Mouse (Mus musculus): ENCODE measurements around the gene Pde4d.

Gene Pde4d

GRCm38 (mm10) chr13:109645910-109646284 is 1196.1 kb downstream of the Pde4d start:
- intact Hi-C loops (cut with DNase I) = no loop called here

GRCm38 (mm10) chr13:109646597-109647232 is 1197.0 kb downstream of the Pde4d start:
- intact Hi-C loops (cut with DNase I) = no loop called here

- intact Hi-C loops (cut with DNase I) = no loop called here
Measured at GRCm38 (mm10) chr13:109647479-109648199, 1197.9 kb downstream of the Pde4d start.

GRCm38 (mm10) chr13:109648311-109648710 is 1198.6 kb downstream of the Pde4d start:
- intact Hi-C loops (cut with DNase I) = no loop called here

GRCm38 (mm10) chr13:109651790-109652605 is 1202.2 kb downstream of the Pde4d start:
- intact Hi-C loops (cut with DNase I) = no loop called here

GRCm38 (mm10) chr13:109652631-109653030 is 1202.9 kb downstream of the Pde4d start:
- intact Hi-C loops (cut with DNase I) = no loop called here

- intact Hi-C loops (cut with DNase I) = no loop called here
Measured at GRCm38 (mm10) chr13:109655390-109655789, 1205.6 kb downstream of the Pde4d start.

- intact Hi-C loops (cut with DNase I) = no loop called here
Measured at GRCm38 (mm10) chr13:109659103-109659502, 1209.4 kb downstream of the Pde4d start.

GRCm38 (mm10) chr13:109661345-109661744 is 1211.6 kb downstream of the Pde4d start:
- intact Hi-C loops (cut with DNase I) = no loop called here

GRCm38 (mm10) chr13:109662099-109662498 is 1212.4 kb downstream of the Pde4d start:
- intact Hi-C loops (cut with DNase I) = no loop called here

GRCm38 (mm10) chr13:109662731-109663130 is 1213.0 kb downstream of the Pde4d start:
- intact Hi-C loops (cut with DNase I) = no loop called here

GRCm38 (mm10) chr13:109664956-109665802 is 1215.4 kb downstream of the Pde4d start:
- intact Hi-C loops (cut with DNase I) = no loop called here

GRCm38 (mm10) chr13:109665803-109666403 is 1216.2 kb downstream of the Pde4d start:
- intact Hi-C loops (cut with DNase I) = no loop called here

GRCm38 (mm10) chr13:109669965-109670364 is 1220.2 kb downstream of the Pde4d start:
- intact Hi-C loops (cut with DNase I) = no loop called here

GRCm38 (mm10) chr13:109671589-109672347 is 1222.0 kb downstream of the Pde4d start:
- intact Hi-C loops (cut with DNase I) = no loop called here

GRCm38 (mm10) chr13:109677047-109677446 is 1227.3 kb downstream of the Pde4d start:
- intact Hi-C loops (cut with DNase I) = no loop called here

- intact Hi-C loops (cut with DNase I) = no loop called here
Measured at GRCm38 (mm10) chr13:109677617-109678016, 1227.9 kb downstream of the Pde4d start.

GRCm38 (mm10) chr13:109678991-109679390 is 1229.2 kb downstream of the Pde4d start:
- intact Hi-C loops (cut with DNase I) = no loop called here

GRCm38 (mm10) chr13:109680229-109680628 is 1230.5 kb downstream of the Pde4d start:
- intact Hi-C loops (cut with DNase I) = no loop called here

GRCm38 (mm10) chr13:109681699-109682293 is 1232.0 kb downstream of the Pde4d start:
- intact Hi-C loops (cut with DNase I) = no loop called here
